Mouse (Mus musculus) CD4-positive naive resting alpha-beta T cell, adult 76 days (primary cell): ENCODE results near the gene Ttc19. TPM values are rescaled to one million over a fixed set of nuclear protein-coding genes. Genes with fewer than 3 reads are reported as not detected.

ENCODE experiments used
- total RNA-seq: library from RNA; stranded (reverse); gene quantifications from one replicate; pipeline ENCODE4 v1.2.4, GENCODE M21; 2023

Ttc19 gene
- total RNA-seq: 26.3 TPM

DNA sequence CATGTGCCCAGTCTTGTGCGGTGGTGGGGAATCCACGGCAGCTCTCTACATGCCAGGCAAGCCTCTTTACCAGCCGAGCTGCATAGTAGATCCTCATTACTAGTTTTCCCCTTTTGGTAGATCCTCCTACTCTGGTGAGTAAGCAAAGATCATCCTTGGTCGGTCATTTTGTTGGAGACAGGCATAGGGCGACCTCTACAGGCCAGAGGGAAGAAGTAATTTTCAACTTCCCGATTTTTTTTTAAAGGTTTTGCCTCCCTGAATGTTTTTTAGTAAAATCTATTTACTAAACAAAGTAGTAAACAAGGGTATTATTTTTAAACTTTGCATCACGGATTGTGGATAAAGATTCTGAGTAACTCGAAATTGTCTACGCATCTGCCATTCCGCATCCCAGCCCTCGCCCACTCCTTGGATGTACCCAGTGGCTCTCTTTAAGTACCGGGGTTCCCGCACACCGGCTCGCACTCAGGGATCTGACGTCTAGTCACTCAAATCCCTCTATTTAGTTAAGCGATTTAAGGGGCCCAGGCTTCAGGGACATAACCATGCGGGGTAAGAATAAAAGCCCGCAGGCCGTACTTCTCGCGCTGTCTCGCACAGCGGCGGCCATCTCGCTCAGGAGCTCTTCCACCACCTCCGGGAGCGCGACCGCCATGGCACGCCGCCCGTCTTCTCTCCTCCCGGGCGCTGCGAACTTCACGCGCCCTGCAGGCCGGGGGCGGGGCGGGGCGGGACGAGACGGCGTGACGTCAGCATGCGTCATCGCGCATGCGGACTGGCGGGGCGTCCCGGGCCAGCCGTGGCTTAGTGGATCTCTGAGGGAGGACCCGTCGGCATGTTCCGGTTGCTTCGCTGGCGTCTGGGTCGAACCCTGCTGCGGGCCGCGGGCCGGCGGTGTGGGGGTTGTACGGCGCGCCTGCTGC is at the start of gene Ttc19, which contains the start of gene Zswim7:
TSS of gene Ttc19 (plus strand) at position 799 of the 926 bp plus-strand sequence.
TSS of gene Zswim7 (minus strand) at position 701 of the 926 bp plus-strand sequence.

GRCm38 (mm10) chr11:62248401-62249244 is 32.6 kb upstream of the Ttc19 start, which contains the start of gene Adora2b:
Gene Adora2b, plus strand, starts transcription at chr11:62248984.

Other genes starting within 250 kb of the Ttc19 start
- gene Adora2b, start 32.5 kb upstream of the Ttc19 start, total RNA-seq: not detected
- 7.0 TPM for gene Zswim7, start 98 bp upstream of the Ttc19 start, total RNA-seq
- 10.8 TPM for gene Pigl, start 177.0 kb downstream of the Ttc19 start, total RNA-seq
- 507 TPM for gene Ncor1, start 177.1 kb downstream of the Ttc19 start, total RNA-seq